Mouse (Mus musculus) ES-Bruce4 (cell line): ENCODE measurements around the gene Mast4.

ENCODE experiments used
- CTCF ChIP-seq: IDR thresholded peaks from one replicate; pipeline ENCODE4 v1.8.1; 2011; ENCODE audit warnings: low read depth, low read length
- EP300 ChIP-seq: IDR thresholded peaks from 2 replicates; pipeline ENCODE4 v1.6.1; 2011; ENCODE audit warnings: low read depth, low read length; ENCODE audit not compliant: insufficient read depth

- TF ChIP-seq CTCF (no peak), EP300 (no peak)
Measured at GRCm38 (mm10) chr13:103327843-103328242, 6.5 kb downstream of the Mast4 start.
